Mouse (Mus musculus) cerebellum, adult 2 months (tissue): ENCODE measurements at regions not wholly inside any gene's neighbourhood (a gene's known extent, or its start where the extent isn't known, plus 50 kb on each side); places are given as distances from the start of the nearest gene placed in this dataset.

Experiments used
- CTCF ChIP-seq: fragments of 200-500 bp; IDR thresholded peaks from 2 replicates; pipeline ENCODE4 v1.5.1; 2011; ENCODE audit warnings: low read depth, mild to moderate bottlenecking, control low read depth, low read length, moderate library complexity, borderline replicate concordance; ENCODE audit not compliant: insufficient read depth
- POLR2A ChIP-seq: fragments of 200-500 bp; IDR thresholded peaks from 2 replicates; pipeline ENCODE4 v1.6.1; 2011; ENCODE audit warnings: low read length, control low read depth, borderline replicate concordance; ENCODE audit not compliant: insufficient read depth

- TF ChIP-seq CTCF, result no peak
- no peak for TF ChIP-seq POLR2A
Measured at GRCm38 (mm10) chr13:6288109-6288508, 259.8 kb upstream of the Pitrm1 start.
